26 mouse cellular contexts compared by ENCODE assay signal in the genomic region with DNA sequence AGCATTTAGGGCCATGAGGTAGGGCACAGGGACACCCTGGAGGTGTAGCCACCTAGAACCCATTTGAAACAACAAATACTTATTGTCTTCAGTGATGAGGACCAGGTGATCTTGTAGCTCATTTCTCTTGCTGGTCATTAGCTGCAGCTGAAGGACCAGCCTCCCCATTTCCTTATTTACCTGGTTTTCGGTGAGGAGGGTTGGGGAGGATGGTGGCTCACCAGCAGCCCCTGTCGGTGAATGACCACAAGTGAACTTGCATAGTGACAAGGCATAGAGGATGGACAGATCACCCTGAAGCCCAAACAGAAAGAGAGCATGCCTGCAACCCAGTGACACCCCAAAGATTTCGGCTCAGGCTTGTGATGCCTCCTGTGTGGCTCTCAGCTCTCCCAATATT. TPM values are rescaled to one million over a fixed set of nuclear protein-coding genes. Genes with fewer than 3 reads are reported as not detected.
DNase-seq lines count a peak whose midpoint lies in the region; ATAC-seq and TF ChIP-seq lines count a peak whose summit lies in the region.
"Had no signal": no experiment of that assay in that cellular context is flagged by ENCODE, and none has a peak within 500 bp of the region (broad histone marks: within the 10 kb centered on the region; RNA-seq: fewer than 3 reads in every experiment).

No protein-coding gene starts in this region.

- 0 out of 2 replicates have a peak, but pooled peaks have one; percentile 30 for TF ChIP-seq CTCF in intestine, postnatal 0 days (IDR thresholded peaks at IDR 0.05; ENCODE audit: low read depth)
- TF ChIP-seq CTCF in liver, embryonic 14.5 days (IDR thresholded peaks at IDR 0.05; ENCODE audit: low read depth) = 0 out of 2 replicates have a peak, but pooled peaks have one; percentile 11

- H3K27ac ChIP-seq in heart, embryonic 12.5 days (ENCODE audit: poor library complexity, severe bottlenecking) = no peak overlapping the region
- no peak overlapping the region for H3K27ac ChIP-seq in intestine, postnatal 0 days (ENCODE audit: low read depth, low read length)
- H3K27ac ChIP-seq in intestine, embryonic 16.5 days (ENCODE audit: low read length) = no peak overlapping the region
- H3K27ac ChIP-seq in liver, embryonic 14.5 days = no peak overlapping the region
- H3K27ac ChIP-seq: forebrain, embryonic 10.5 days; forebrain, embryonic 13.5 days; hindbrain, embryonic 12.5 days; hindbrain, embryonic 15.5 days had no signal

- H3K4me2 ChIP-seq in heart, embryonic 12.5 days = no peak overlapping the region
- no peak overlapping the region for H3K4me2 ChIP-seq in intestine, postnatal 0 days (replicated peaks; ENCODE audit: low read depth)
- H3K4me2 ChIP-seq in intestine, embryonic 16.5 days (ENCODE audit: low read depth, low read length) = no peak overlapping the region
- no peak overlapping the region for H3K4me2 ChIP-seq in liver, embryonic 14.5 days (ENCODE audit: low read depth)
- H3K4me2 ChIP-seq: forebrain, embryonic 13.5 days; hindbrain, embryonic 12.5 days; hindbrain, embryonic 15.5 days had no signal

- 65% methylated on average over 3 of the region's 3 CpGs for WGBS in heart, embryonic 12.5 days
- WGBS in intestine, postnatal 0 days = 66% methylated on average over 3 of the region's 3 CpGs
- WGBS in intestine, embryonic 16.5 days = 58% methylated on average over 3 of the region's 3 CpGs
- 48% methylated on average over 3 of the region's 3 CpGs for WGBS in liver, embryonic 14.5 days (ENCODE audit: insufficient replicate concordance)

- DNase-seq in heart, adult 11 months = peak; percentile 55
- DNase-seq in liver, embryonic 14.5 days (ENCODE audit: low read depth in 3 of 3, low spot score in 3 of 3) = no peak
- no peak for DNase-seq in liver
- peak; percentile 28 for DNase-seq in testis, postnatal 10 days (ENCODE audit: low spot score)
- DNase-seq in testis, postnatal 14 days (ENCODE audit: low spot score) = no peak
- DNase-seq: adrenal gland, postnatal 10 days; adrenal gland, postnatal 36 days; cerebellum, adult 18-20 months; cerebellum, adult 9-10 months; cerebellum, postnatal 14 days; gastrocnemius, postnatal 10 days; gastrocnemius, postnatal 36 days had no signal

- no peak overlapping the region for H3K9ac ChIP-seq in heart, embryonic 12.5 days
- no peak overlapping the region for H3K9ac ChIP-seq in intestine, postnatal 0 days (ENCODE audit: low read depth, low read length)
- no peak overlapping the region for H3K9ac ChIP-seq in intestine, embryonic 16.5 days (ENCODE audit: low read depth, low read length)
- no peak overlapping the region for H3K9ac ChIP-seq in liver, embryonic 14.5 days (replicated peaks)
- H3K9ac ChIP-seq: forebrain, embryonic 13.5 days; hindbrain, embryonic 12.5 days; hindbrain, embryonic 15.5 days had no signal

- H3K9me3 ChIP-seq in heart, embryonic 12.5 days (replicated peaks) = no peaks in the 10 kb centered on the region
- H3K9me3 ChIP-seq in intestine, postnatal 0 days (ENCODE audit: control insufficient read depth) = no peaks in the 10 kb centered on the region
- H3K9me3 ChIP-seq in intestine, embryonic 16.5 days (ENCODE audit: control insufficient read depth, low read length) = no peaks in the 10 kb centered on the region
- H3K9me3 ChIP-seq in liver, embryonic 14.5 days (ENCODE audit: control insufficient read depth, low read length) = no peaks in the 10 kb centered on the region
- H3K9me3 ChIP-seq: forebrain, embryonic 10.5 days; forebrain, embryonic 13.5 days; G1E; hindbrain, embryonic 12.5 days; hindbrain, embryonic 15.5 days had no signal

- H3K27me3 ChIP-seq in heart, embryonic 12.5 days (replicated peaks) = no peaks in the 10 kb centered on the region
- no peaks in the 10 kb centered on the region for H3K27me3 ChIP-seq in intestine, postnatal 0 days (replicated peaks; ENCODE audit: control insufficient read depth, insufficient read depth, low read length)
- H3K27me3 ChIP-seq in intestine, embryonic 16.5 days (replicated peaks; ENCODE audit: control insufficient read depth, insufficient read depth, low read length) = no peaks in the 10 kb centered on the region
- no peaks in the 10 kb centered on the region for H3K27me3 ChIP-seq in liver, embryonic 14.5 days (ENCODE audit: control insufficient read depth, insufficient read depth, low read length)
- H3K27me3 ChIP-seq: forebrain, embryonic 13.5 days; hindbrain, embryonic 12.5 days; hindbrain, embryonic 15.5 days had no signal

- H3K4me1 ChIP-seq in heart, embryonic 12.5 days (replicated peaks) = peaks cover 15% of the 10 kb centered on the region
- H3K4me1 ChIP-seq in intestine, postnatal 0 days (replicated peaks; ENCODE audit: control insufficient read depth, insufficient read depth, low read length) = no peaks in the 10 kb centered on the region
- no peaks in the 10 kb centered on the region for H3K4me1 ChIP-seq in intestine, embryonic 16.5 days (ENCODE audit: control insufficient read depth, insufficient read depth, low read length)
- no peaks in the 10 kb centered on the region for H3K4me1 ChIP-seq in liver, embryonic 14.5 days (replicated peaks; ENCODE audit: control insufficient read depth in 2 of 2, insufficient read depth in 2 of 2, low read length in 1 of 2)
- H3K4me1 ChIP-seq: forebrain, embryonic 10.5 days; forebrain, embryonic 13.5 days; hindbrain, embryonic 12.5 days; hindbrain, embryonic 15.5 days had no signal

- H3K4me3 ChIP-seq in heart, embryonic 12.5 days = no peak overlapping the region
- no peak overlapping the region for H3K4me3 ChIP-seq in intestine, postnatal 0 days (ENCODE audit: low read depth, low read length)
- H3K4me3 ChIP-seq in intestine, embryonic 16.5 days (ENCODE audit: low read length) = no peak overlapping the region
- H3K4me3 ChIP-seq in liver, embryonic 14.5 days (ENCODE audit: insufficient read depth in 1 of 2, low read depth in 2 of 2, low read length in 2 of 2) = no peak overlapping the region
- H3K4me3 ChIP-seq: forebrain, embryonic 10.5 days; forebrain, embryonic 13.5 days; hindbrain, embryonic 12.5 days; hindbrain, embryonic 15.5 days had no signal

- no peaks in the 10 kb centered on the region for H3K36me3 ChIP-seq in heart, embryonic 12.5 days
- H3K36me3 ChIP-seq in intestine, postnatal 0 days (ENCODE audit: control insufficient read depth, insufficient read depth) = no peaks in the 10 kb centered on the region
- H3K36me3 ChIP-seq in intestine, embryonic 16.5 days (ENCODE audit: control insufficient read depth, insufficient read depth, low read length) = no peaks in the 10 kb centered on the region
- H3K36me3 ChIP-seq in liver, embryonic 14.5 days (replicated peaks; ENCODE audit: control insufficient read depth, insufficient read depth, low read depth) = no peaks in the 10 kb centered on the region
- H3K36me3 ChIP-seq: forebrain, embryonic 10.5 days; G1E; hindbrain, embryonic 12.5 days; hindbrain, embryonic 15.5 days had no signal

- no peak for TF ChIP-seq EP300 in liver, embryonic 14.5 days (IDR thresholded peaks at IDR 0.05; ENCODE audit: low read depth)

- ATAC-seq in heart, embryonic 12.5 days (ENCODE audit: insufficient number of reproducible peaks, low FRiP score) = no peak
- ATAC-seq in intestine, postnatal 0 days = no peak
- ATAC-seq in intestine, embryonic 16.5 days = no peak
- ATAC-seq in liver, embryonic 14.5 days (ENCODE audit: insufficient read depth) = no peak
- ATAC-seq: forebrain, embryonic 13.5 days; forebrain, embryonic 16.5 days; Patski had no signal

RNA-seq across cellular contexts. Expression of gene E330034G19Rik, which starts 10.7 kb away (rescaled TPM):
- polyA plus RNA-seq in heart, embryonic 12.5 days (2016; fragmentation: Nextera tagmentation; extraction: Ambion mirVana) = 0.14 TPM in 1 of 2 replicates, not detected in the other
- not detected in 2 replicates for polyA plus RNA-seq in intestine, postnatal 0 days (2015; fragmentation: Nextera tagmentation; extraction: Ambion mirVana)
- polyA plus RNA-seq in intestine, embryonic 16.5 days (2015; fragmentation: Nextera tagmentation; extraction: Ambion mirVana) = not detected in 2 replicates
- polyA plus RNA-seq in liver, embryonic 14.5 days (2012; rRNA removed) = not detected in 2 replicates
- not detected in 2 replicates for polyA plus RNA-seq in liver, embryonic 14.5 days (2014; fragmentation: Nextera tagmentation; extraction: Ambion mirVana)
- polyA plus RNA-seq: embryonic facial prominence, embryonic 11.5 days; embryonic facial prominence, embryonic 14.5 days; forebrain, embryonic 10.5 days; forebrain, embryonic 13.5 days; forebrain, embryonic 16.5 days; G1E; heart, embryonic 14.5 days; heart, postnatal 0 days; hindbrain, embryonic 12.5 days; hindbrain, embryonic 15.5 days; Patski had no signal

RNA-seq across cellular contexts. Expression of gene Dlg5, which starts 36.6 kb away (rescaled TPM):
- 13.6 and 16.2 TPM in 2 replicates for polyA plus RNA-seq in heart, embryonic 12.5 days (2016; fragmentation: Nextera tagmentation; extraction: Ambion mirVana)
- 5.0 and 5.5 TPM in 2 replicates for polyA plus RNA-seq in intestine, postnatal 0 days (2015; fragmentation: Nextera tagmentation; extraction: Ambion mirVana)
- polyA plus RNA-seq in intestine, embryonic 16.5 days (2015; fragmentation: Nextera tagmentation; extraction: Ambion mirVana) = 7.4 and 7.8 TPM in 2 replicates
- polyA plus RNA-seq in liver, embryonic 14.5 days (2012; rRNA removed) = 2.1 and 2.2 TPM in 2 replicates
- 0.96 and 1.5 TPM in 2 replicates for polyA plus RNA-seq in liver, embryonic 14.5 days (2014; fragmentation: Nextera tagmentation; extraction: Ambion mirVana)

Comparison
In these comparisons a context has a peak if more than half of its experiments do, and no peak if none do; other contexts are left out.
1. DNase-seq: peak in heart, adult 11 months (single experiment) and testis, postnatal 10 days (single experiment); none in liver, embryonic 14.5 days (0 of 3), liver (single experiment) and testis, postnatal 14 days (single experiment).